Mouse (Mus musculus) urinary bladder, postnatal 36 days (tissue): ENCODE data around the gene Fam173a.

Experiments used
- DNase-seq, 2 experiments: peaks; one replicate each; pipeline ENCODE4 v3.0.0; 2022; ENCODE audit warnings: low spot score in 2 of 2, mixed read lengths in 1 of 2

Gene Fam173a

GRCm38 (mm10) chr17:25792615-25793014 lies at the start of gene Fam173a:
TSS of gene Fam173a (minus strand) at chr17:25792901.
- peak; percentile 33 to 69 for DNase-seq

DNA sequence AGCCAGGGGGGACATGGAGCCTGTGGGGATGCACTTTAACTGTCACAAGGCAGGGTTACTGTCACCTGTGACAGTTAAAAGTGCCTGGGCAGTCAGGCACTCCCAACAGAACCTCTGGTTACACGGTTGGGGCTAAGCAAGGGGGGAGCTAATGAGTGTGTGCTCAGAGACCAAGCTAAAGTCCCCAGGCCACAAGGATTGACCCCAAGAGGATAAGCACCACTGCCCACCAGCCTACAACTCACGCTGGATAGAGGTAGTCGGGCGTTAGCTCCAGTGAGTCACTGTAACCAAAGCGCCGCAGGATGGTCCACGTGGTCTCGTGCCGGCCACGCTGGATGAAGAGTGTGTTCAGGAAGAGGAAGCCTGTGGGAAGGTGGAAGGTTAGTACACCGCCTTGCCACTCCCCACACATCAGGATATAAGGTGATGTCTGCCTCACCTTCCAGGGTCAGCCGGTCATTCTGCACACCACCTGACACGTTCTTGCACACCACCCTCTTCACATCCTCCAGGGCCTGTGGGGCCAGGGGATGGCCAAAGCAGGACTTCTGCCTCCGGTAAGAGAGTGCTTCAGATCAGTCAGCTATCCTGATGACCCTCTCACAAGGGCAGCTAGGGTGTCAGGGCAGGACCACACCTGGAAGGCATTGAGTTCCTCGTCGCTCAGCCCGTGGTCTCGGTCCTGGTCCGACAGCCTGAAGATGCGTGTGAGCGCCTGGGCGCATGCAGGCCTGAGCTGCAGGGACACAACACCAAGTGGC lies 48.6 kb upstream of the Fam173a start, which contains the start of gene Gm20683:
TSS of gene Gm20683 (minus strand) at position 647 of the 764 bp plus-strand sequence.
- DNase-seq = no peak

DNA sequence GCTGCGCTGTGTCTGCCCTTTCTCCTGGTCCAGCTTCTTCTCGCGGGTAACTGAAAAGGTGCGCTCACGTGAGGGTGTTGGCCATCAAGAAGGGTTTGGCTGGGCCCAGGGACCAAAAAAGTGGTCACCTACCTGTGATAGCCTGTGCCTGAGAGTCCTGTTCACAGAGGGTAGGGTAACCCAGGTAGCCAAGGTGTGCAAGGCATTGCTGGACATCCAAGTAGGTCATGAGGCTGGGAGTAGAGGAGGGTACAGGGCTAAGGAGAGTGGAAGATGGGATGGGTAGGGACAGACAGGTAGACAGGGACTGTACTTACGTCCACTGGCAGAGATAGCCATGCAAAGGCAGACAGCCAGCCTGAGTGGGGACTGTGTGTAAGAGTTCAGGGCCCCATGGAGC lies 47.8 kb upstream of the Fam173a start:
- no peak for DNase-seq

DNA sequence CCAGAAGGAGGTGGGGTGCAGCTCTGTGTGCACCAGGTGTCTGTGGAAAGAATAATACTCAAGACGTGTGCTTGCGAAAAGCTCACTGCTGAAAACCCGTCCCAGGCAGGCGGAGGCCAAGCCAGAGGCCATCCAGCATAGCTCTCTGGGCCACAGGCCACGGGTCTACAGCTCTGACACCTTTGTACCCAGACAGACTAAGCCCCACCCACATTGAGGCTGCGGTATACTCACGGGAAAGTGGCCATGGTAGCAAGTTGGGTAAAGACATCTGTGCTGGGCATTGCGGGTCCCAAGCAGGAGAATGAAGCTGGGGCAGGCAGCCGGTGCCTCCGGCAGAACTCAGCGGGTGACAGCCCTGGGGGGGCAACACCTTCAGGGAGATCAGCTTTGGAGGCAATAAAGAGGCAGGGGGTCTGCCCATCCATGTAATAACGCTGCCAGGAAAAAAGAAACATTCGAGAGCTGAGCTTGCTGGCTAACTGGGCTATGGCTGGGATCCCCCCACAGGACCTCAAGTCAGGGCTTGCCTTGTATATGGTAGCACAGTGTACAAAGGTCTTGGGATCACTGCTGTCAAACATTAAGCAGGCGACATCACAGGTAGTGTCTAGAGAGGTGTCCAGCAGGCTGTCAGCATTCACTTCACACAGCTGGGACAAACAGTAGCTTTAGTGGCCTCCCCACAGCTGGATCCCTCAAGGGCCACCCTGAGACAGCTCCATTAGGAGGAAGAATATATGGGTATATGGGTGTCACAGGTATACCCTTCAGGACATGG lies 46.9 kb upstream of the Fam173a start:
- DNase-seq = no peak

DNA sequence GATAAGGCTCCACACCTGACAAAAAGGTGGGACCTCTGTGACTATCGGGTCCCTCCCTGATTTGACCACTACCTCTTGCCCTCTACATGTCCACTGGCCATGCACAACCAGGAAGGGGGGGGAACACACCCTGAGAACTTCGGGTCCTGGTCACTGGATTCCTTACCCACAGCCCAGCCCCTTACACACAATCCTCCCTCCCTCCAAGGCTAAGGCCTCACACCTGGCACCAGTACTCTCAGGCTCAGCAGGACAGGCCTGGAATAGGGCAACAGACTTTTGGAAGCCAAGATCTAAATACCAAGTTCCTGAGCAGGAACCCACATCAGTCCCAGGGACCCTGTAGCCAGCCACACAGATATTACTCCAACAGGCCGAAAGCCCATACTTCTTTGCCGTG lies 46.2 kb upstream of the Fam173a start:
- DNase-seq = no peak

DNA sequence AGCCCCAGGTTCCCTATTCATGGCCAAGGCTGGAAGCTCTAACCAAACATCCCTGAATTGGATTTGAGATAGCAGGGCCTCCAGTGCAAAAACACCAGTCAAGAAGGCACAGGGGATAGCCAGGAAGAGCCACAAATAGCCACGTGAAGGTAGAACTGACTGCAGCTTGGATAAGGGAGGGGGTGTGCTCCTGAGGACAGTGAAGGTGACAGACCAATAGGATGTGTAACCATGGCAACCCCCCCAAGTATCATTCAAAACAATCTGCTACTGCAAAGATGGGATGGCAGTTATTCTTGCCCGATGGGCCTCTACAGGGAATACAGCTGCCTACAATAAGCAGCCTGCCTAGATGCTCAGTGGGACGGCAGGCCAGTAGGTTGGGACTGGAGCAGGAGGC lies 44.8 kb upstream of the Fam173a start:
- DNase-seq = no peak

- peak in 1 of 2 experiments; percentile 79 for DNase-seq
Observed at GRCm38 (mm10) chr17:25837076-25837410, 44.3 kb upstream of the Fam173a start, which contains the start of gene Rhbdl1. TSS of gene Rhbdl1 (minus strand) at chr17:25837295.

DNA sequence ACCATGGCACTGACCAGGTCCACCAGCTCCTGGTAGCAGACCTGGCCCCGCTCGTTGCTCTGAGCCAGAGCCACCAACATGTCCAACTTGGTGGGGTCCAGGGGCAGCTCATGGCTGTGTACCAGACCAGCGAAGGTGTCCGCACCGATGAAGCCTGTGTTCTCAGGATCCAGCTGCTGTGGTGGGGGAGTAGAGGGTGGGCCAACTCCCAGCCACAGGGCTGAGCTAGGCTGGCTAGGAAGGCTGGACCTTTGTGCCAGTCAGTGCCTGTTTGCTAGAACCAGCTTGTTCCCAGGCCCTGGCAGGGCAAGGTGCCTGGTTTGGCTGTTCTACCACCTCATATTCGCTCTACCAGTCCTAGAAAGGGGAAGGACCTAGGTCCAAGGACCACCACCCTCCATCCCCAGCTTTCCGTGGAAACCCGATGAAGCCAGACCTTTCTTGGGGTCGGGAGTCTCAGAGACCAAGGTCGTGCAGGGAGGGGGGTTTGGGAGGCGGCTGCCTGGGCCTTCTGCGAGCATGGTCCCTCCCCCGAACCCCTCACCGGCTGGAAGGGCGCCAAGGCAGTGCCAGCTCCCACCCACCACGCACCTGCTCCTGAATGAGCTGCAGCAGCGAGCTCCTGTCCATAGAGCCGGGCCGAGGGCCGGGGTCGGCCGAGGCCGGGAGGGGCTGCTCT lies 43.8 kb upstream of the Fam173a start:
- peak in 1 of 2 experiments; percentile 62 for DNase-seq

DNA sequence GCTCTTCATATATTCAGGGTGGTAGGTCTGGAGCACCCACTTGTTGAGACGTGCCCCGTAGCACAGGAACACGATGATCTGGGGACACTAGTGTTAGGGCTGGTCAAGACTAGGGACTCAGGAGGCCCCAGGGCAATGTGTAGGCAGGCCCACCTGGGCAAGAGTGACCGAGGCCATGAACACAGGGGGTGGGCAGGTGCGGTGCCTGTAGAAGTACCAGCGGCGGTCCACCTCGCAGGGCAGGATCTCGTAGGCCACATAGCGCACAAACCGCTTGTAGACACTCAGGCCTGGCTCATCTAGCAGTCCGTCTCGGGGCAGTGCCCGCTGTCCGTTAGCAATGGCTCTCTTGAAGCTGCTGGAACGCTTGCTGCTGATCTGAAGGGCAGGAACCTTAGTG lies 43.1 kb upstream of the Fam173a start:
- DNase-seq = no peak

DNA sequence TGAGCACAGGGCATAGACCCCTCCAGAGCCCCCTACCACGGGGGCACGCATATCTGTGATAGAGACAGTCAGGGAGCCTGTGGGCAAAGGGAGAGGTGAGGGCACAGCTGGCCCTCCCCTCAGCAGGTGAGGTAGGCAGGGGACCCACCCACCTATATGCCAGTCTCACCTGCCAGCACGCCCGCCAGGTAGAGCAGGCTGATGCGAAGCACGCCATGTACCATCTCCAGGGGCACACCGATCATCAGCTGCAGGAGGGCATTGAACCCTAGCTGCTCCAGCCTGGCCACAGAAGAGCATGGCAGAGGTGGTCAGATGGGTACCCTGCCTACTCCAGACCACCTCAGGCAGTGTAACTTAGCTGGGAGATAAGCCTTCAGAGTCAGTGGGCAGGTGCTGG lies 42.6 kb upstream of the Fam173a start:
- no peak for DNase-seq

GRCm38 (mm10) chr17:25834595-25835222 lies 42.0 kb upstream of the Fam173a start:
- DNase-seq = no peak

DNA sequence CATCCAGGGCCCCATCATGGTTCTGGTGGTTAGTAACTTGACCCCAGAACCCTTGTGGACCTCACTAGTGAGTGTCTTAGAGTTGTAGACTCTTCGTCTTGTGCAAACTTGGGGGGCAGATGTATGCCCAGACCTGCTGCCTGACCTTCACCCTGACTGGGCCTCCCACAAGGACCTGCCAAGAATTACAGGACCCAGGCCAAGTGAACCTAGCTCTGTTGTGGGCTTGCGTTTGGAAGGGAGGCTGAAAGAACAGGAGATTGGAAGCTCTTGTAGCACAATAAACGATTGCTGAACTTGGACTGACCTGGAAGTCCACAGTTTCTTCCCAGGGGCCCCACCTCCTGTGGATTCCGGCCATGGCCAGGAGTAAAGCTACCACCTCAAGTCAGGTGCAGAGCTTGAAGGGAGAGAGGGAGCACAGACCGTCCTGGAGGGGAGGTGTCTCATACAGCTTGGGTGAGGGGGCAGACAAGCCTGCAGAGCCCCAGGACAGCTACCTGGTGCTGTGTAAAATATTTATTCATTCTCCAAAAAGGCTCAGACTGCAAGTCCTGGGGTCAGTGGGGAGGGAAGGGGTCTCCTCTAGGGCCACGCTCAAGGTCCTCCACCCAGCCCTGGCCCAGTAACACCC lies 41.4 kb upstream of the Fam173a start:
- no peak for DNase-seq

- peak; percentile 83 to 93 for DNase-seq
Observed at GRCm38 (mm10) chr17:25833291-25833663, 40.6 kb upstream of the Fam173a start, which contains the start of gene Stub1. TSS of gene Stub1 (minus strand) at chr17:25833404.

DNA sequence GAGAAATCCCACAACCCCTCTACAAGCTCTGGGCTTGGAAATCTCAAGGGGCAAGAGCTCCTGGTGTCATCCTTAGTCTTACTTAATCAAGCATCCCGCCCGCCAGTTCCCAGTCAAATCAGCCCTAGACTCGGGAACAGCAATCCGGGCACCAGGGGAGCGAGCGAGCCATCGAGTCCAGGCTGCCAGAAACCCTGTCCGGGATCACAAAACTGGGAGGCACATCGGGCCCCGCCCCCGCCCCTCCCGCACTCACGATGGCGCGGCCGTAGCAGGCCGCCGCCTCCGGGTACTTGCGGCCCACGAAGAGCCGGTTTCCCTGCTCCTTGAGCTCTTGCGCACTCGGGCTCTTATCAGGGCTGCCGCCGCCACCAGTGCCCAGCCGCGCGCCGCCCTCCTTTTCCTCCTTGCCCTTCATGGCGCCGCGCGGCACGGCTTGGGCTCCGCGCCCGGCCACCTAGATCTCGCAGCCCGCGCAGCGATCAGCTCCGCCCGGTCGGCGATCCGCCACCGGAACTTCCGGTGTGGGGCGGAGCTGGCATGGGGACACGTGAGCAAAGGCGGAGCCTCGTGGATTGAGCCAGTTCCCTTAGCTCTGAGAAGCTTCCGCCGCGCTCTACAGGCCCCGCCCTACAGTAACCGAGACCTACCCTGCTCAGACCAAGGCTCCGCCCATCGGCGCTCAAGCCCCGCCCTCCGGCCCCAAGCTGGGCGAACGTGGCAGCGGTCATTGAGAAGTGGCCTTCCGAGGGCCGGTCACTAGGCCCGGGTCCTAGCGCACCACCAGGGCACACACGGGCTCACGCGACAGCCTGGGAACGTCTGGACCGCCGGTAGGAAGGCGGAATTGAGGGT lies 40.0 kb upstream of the Fam173a start:
- DNase-seq = peak; percentile 99

DNA sequence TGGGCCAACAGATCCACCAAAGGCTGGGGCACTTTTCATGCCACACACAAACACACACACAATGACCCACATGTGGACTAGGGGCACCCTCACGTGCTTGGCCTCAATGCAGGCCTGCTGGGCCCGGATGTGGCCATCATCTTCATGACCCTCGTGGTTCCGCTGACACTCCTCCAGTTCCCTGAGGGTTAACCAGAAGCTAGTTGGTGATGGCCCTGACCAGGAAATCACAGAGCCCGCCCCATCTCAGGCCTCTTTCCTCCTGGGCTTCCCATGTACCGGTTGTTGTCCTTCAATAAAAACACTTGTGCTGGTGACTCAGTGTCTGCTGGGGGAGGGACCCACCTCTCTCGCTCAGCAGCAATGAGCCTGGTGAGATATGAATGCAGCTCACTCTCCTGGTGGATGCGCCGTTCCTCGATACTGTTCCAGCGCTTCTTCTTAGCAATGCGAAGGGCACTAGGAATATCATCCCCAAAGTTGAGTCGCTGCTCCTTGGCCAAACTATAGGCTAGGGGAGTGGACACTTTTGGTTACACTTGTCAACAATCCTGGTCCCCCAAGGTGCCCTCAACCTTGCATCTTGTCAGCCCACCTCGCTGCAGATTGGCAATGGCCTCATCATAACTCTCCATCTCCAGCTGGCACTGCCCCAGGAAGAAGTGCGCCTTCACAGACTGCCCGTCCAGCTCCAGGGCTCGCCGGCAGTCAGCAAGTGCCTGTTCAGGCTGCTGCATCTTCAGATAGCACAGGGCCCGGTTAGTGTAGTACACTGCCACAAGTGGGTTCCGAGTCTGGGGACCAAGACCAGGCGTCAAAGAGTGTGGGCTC lies 39.0 kb upstream of the Fam173a start:
- DNase-seq = no peak

DNA sequence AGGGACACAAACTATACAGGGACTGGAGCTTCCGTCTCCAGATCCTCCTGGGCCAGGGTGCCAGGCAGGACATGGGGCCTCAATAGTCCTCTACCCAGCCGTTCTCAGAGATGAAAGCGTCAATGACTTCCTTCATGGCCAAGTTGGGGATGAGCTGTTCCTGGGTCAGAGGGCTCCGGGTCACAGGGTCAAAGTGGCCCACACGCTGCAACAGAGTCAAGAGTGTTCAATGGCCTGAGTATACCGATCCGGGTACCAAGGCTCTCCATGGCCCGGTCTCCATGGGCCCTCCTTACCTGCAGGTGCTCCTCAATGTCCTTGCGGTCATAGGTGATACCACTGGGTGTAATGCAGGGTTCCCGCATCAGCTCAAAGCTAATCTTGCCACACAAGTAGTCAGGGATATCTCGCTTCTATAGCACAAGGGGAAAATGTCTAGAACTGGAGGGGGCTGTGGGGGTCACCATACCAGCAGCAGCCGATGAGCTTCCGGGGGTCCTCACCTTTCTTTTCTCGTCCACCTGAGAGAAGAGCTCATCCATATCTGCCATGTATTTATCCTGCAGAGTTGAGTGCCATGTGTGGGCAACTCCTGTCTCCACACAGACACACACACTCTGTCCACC lies 38.2 kb upstream of the Fam173a start:
- no peak for DNase-seq

DNA sequence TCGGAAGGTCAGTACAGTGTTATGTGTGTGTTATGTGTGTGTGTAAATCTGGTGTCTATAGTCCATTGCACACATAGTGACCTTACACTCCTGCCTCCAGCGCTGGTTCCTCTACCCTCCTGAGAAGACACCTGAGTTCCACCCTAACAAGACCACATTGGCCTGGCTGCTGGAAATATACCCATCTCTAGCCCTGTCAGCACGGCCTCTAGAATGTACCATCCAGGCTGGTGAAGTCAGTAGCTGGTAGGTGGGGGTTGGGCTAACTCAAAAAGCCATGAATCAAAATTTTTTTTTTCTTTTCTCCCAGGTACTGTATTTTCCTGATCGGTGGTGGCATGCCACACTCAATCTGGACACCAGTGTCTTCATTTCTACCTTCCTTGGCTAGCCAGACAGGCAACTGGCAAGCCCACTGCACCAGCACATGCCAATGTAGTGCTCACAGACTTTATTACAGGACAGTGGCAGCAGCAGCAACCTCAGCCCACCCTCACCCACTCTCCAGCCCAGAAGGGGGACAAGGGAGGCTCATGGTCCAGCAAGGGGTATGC lies 37.6 kb upstream of the Fam173a start:
- DNase-seq = no peak

DNA sequence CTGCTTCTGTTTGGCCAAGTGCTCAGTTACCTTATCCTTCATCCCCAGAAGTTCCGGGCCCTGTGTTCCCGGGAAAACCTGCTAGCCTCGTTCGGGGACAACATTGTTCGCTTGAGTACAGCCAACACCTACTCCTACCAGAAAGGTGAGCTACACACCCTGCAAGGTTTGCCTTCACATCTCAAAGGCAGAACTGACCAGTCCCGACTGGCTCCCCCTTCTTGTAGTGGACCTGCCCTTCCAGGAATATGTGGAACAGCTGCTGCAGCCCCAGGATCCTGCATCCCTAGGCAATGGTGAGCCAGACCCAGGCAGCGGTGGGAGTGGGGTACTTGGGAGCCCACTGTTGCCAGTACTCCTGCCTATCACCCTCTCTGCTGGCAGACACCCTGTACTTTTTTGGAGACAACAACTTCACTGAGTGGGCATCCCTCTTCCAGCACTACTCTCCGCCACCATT lies 36.9 kb upstream of the Fam173a start:
- DNase-seq = no peak
